Mouse (Mus musculus): ENCODE measurements at regions not wholly inside any gene's neighbourhood (a gene's known extent, or its start where the extent isn't known, plus 50 kb on each side); places are given as distances from the start of the nearest gene placed in this dataset.
A peak's percentile ranks its signal among the peaks of the same experiment; 100 is the strongest.

- no peaks in the 10 kb centered on the region for H3K9me3 ChIP-seq (ENCODE audit: low read length)
- DNase-seq (ENCODE audit: low spot score) = no peak
- 93% methylated on average over 1 of the region's 1 CpGs for WGBS
- no peak for TF ChIP-seq CTCF (IDR thresholded peaks at IDR 0.05; ENCODE audit: low read depth)
- no peaks in the 10 kb centered on the region for H3K4me1 ChIP-seq (ENCODE audit: insufficient read depth, low read length)
- no peaks in the 10 kb centered on the region for H3K27me3 ChIP-seq (ENCODE audit: insufficient read depth, low read length)
- no peak overlapping the region for H3K4me3 ChIP-seq (ENCODE audit: low read length)
- no peak for ATAC-seq
- no peaks in the 10 kb centered on the region for H3K36me3 ChIP-seq (ENCODE audit: insufficient read depth, low read length)
- H3K27ac ChIP-seq = no peak overlapping the region
- H3K4me2 ChIP-seq (ENCODE audit: low read depth, low read length) = no peak overlapping the region
- H3K9ac ChIP-seq (replicated peaks; ENCODE audit: low read length) = no peak overlapping the region
These were observed 342.1 kb upstream of the Klf6 start for GRCm38 (mm10) chr13:5519181-5519580.

- DNase-seq (ENCODE audit: low spot score) = peak; percentile 12
- Histone ChIP-seq H3K4me3 (ENCODE audit: low read length) (no peak overlapping the region), H3K9me3 (ENCODE audit: low read length) (no peaks in the 10 kb centered on the region), H3K4me1 (ENCODE audit: insufficient read depth, low read length) (no peaks in the 10 kb centered on the region), H3K27ac (no peak overlapping the region), H3K27me3 (ENCODE audit: insufficient read depth, low read length) (no peaks in the 10 kb centered on the region), H3K4me2 (ENCODE audit: low read depth, low read length) (no peak overlapping the region), H3K9ac (replicated peaks; ENCODE audit: low read length) (no peak overlapping the region), H3K36me3 (ENCODE audit: insufficient read depth, low read length) (no peaks in the 10 kb centered on the region)
- ATAC-seq = no peak
- TF ChIP-seq CTCF (IDR thresholded peaks at IDR 0.05; ENCODE audit: low read depth) = no peak
- 32% methylated on average over 1 of the region's 1 CpGs for WGBS
These were observed 341.7 kb upstream of the Klf6 start for GRCm38 (mm10) chr13:5519600-5519999.

- WGBS = 92% methylated on average over 1 of the region's 1 CpGs
- H3K4me2 ChIP-seq (ENCODE audit: low read depth, low read length) = no peak overlapping the region
- H3K4me3 ChIP-seq (ENCODE audit: low read length) = no peak overlapping the region
- no peak overlapping the region for H3K9ac ChIP-seq (replicated peaks; ENCODE audit: low read length)
- no peaks in the 10 kb centered on the region for H3K36me3 ChIP-seq (ENCODE audit: insufficient read depth, low read length)
- DNase-seq (ENCODE audit: low spot score) (no peak), ATAC-seq (no peak)
- no peaks in the 10 kb centered on the region for H3K27me3 ChIP-seq (ENCODE audit: insufficient read depth, low read length)
- H3K27ac ChIP-seq = no peak overlapping the region
- no peaks in the 10 kb centered on the region for H3K9me3 ChIP-seq (ENCODE audit: low read length)
- TF ChIP-seq CTCF (IDR thresholded peaks at IDR 0.05; ENCODE audit: low read depth) = no peak
- H3K4me1 ChIP-seq (ENCODE audit: insufficient read depth, low read length) = no peaks in the 10 kb centered on the region
These were observed 333.9 kb upstream of the Klf6 start for GRCm38 (mm10) chr13:5527400-5527799.

GRCm38 (mm10) chr13:5540321-5540720 lies 321.0 kb upstream of the Klf6 start:
- Histone ChIP-seq H3K27ac (no peak overlapping the region), H3K27me3 (ENCODE audit: insufficient read depth, low read length) (no peaks in the 10 kb centered on the region), H3K4me1 (ENCODE audit: insufficient read depth, low read length) (no peaks in the 10 kb centered on the region), H3K9me3 (ENCODE audit: low read length) (no peaks in the 10 kb centered on the region), H3K4me3 (ENCODE audit: low read length) (no peak overlapping the region), H3K9ac (replicated peaks; ENCODE audit: low read length) (no peak overlapping the region), H3K36me3 (ENCODE audit: insufficient read depth, low read length) (no peaks in the 10 kb centered on the region), H3K4me2 (ENCODE audit: low read depth, low read length) (no peak overlapping the region)
- DNase-seq (ENCODE audit: low spot score) (peak; percentile 28), ATAC-seq (no peak)
- TF ChIP-seq CTCF (IDR thresholded peaks at IDR 0.05; ENCODE audit: low read depth) = no peak
- WGBS = 39% methylated on average over 1 of the region's 1 CpGs

GRCm38 (mm10) chr13:5545521-5545920 lies 315.8 kb upstream of the Klf6 start:
- H3K4me2 ChIP-seq (ENCODE audit: low read depth, low read length) = no peak overlapping the region
- no peaks in the 10 kb centered on the region for H3K9me3 ChIP-seq (ENCODE audit: low read length)
- H3K4me3 ChIP-seq (ENCODE audit: low read length) = no peak overlapping the region
- no peak overlapping the region for H3K27ac ChIP-seq
- no peaks in the 10 kb centered on the region for H3K36me3 ChIP-seq (ENCODE audit: insufficient read depth, low read length)
- no peak for TF ChIP-seq CTCF (IDR thresholded peaks at IDR 0.05; ENCODE audit: low read depth)
- DNase-seq (ENCODE audit: low spot score) = peak; percentile 30
- ATAC-seq = no peak
- no peaks in the 10 kb centered on the region for H3K4me1 ChIP-seq (ENCODE audit: insufficient read depth, low read length)
- no peaks in the 10 kb centered on the region for H3K27me3 ChIP-seq (ENCODE audit: insufficient read depth, low read length)
- H3K9ac ChIP-seq (replicated peaks; ENCODE audit: low read length) = no peak overlapping the region

- Histone ChIP-seq H3K36me3 (ENCODE audit: insufficient read depth, low read length) (no peaks in the 10 kb centered on the region), H3K4me2 (ENCODE audit: low read depth, low read length) (no peak overlapping the region), H3K27ac (no peak overlapping the region), H3K9ac (replicated peaks; ENCODE audit: low read length) (no peak overlapping the region), H3K27me3 (ENCODE audit: insufficient read depth, low read length) (no peaks in the 10 kb centered on the region), H3K4me3 (ENCODE audit: low read length) (no peak overlapping the region), H3K9me3 (ENCODE audit: low read length) (no peaks in the 10 kb centered on the region), H3K4me1 (ENCODE audit: insufficient read depth, low read length) (no peaks in the 10 kb centered on the region)
- no peak for TF ChIP-seq CTCF (IDR thresholded peaks at IDR 0.05; ENCODE audit: low read depth)
- DNase-seq (ENCODE audit: low spot score) (no peak), ATAC-seq (no peak)
- 85% methylated on average over 2 of the region's 2 CpGs for WGBS
These were observed 315.3 kb upstream of the Klf6 start for GRCm38 (mm10) chr13:5546011-5546410.

- H3K9ac ChIP-seq (replicated peaks; ENCODE audit: low read length) = no peak overlapping the region
- H3K9me3 ChIP-seq (ENCODE audit: low read length) = no peaks in the 10 kb centered on the region
- no peaks in the 10 kb centered on the region for H3K4me1 ChIP-seq (ENCODE audit: insufficient read depth, low read length)
- ATAC-seq (0 out of 2 replicates have a peak, but pooled peaks have one; percentile 5), DNase-seq (ENCODE audit: low spot score) (peak; percentile 26)
- WGBS = 57% methylated on average over 1 of the region's 1 CpGs
- H3K27me3 ChIP-seq (ENCODE audit: insufficient read depth, low read length) = no peaks in the 10 kb centered on the region
- no peak overlapping the region for H3K4me3 ChIP-seq (ENCODE audit: low read length)
- no peaks in the 10 kb centered on the region for H3K36me3 ChIP-seq (ENCODE audit: insufficient read depth, low read length)
- H3K27ac ChIP-seq = no peak overlapping the region
- no peak overlapping the region for H3K4me2 ChIP-seq (ENCODE audit: low read depth, low read length)
- no peak for TF ChIP-seq CTCF (IDR thresholded peaks at IDR 0.05; ENCODE audit: low read depth)
These were observed 314.3 kb upstream of the Klf6 start for GRCm38 (mm10) chr13:5546937-5547336.

Measured in hindbrain, postnatal 0 days (tissue).